Comparison of ENCODE assay signal across 10 mouse cellular contexts in the genomic region with DNA sequence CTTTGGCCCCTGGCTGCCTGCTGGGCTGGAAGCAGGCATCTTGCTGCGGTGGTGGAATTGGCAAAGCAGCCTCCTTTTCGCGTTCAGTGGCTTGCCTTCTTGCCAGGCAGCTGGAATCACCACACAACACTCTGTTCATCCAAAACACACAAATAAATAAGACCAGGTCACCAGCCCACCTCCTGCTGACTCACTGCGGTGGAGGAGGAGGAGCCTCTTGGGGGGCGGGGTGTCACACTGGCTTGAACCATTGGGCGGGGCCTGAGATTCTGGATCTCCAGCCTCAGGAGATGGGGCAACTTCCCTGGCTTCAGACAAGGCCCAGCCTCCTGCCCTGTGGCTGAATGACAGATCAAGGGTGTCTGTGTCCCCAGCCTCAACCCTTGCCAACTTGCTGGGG. TPM values are rescaled to one million over a fixed set of nuclear protein-coding genes. Genes with fewer than 3 reads are reported as not detected.
DNase-seq lines count a peak whose midpoint lies in the region; ATAC-seq lines count a peak whose summit lies in the region.
"Had no signal": no experiment of that assay in that cellular context is flagged by ENCODE, and none has a peak within 500 bp of the region (broad histone marks: within the 10 kb centered on the region; RNA-seq: fewer than 3 reads in every experiment).

No protein-coding gene starts in this region.

- no peak overlapping the region for H3K4me3 ChIP-seq in heart, embryonic 11.5 days (ENCODE audit: low read depth, low read length)
- H3K4me3 ChIP-seq in embryonic facial prominence, embryonic 11.5 days (ENCODE audit: low read depth, low read length) = no peak overlapping the region
- H3K4me3 ChIP-seq: hindbrain, embryonic 15.5 days had no signal

- no peak for ATAC-seq in heart, embryonic 11.5 days (replicated peaks; ENCODE audit: insufficient number of reproducible peaks, low FRiP score, low TSS enrichment)
- ATAC-seq in embryonic facial prominence, embryonic 11.5 days (replicated peaks; ENCODE audit: insufficient number of reproducible peaks, low FRiP score, low TSS enrichment, low read depth) = no peak
- ATAC-seq in neutrophil, adult 5-6 weeks (ENCODE audit: extremely low read depth, insufficient number of reproducible peaks, low FRiP score, poor library complexity, severe bottlenecking) = peak; percentile 69
- no peak for ATAC-seq in CD4-positive, CD25-positive, alpha-beta regulatory T cell, adult 4 months

- peak; percentile 97 for DNase-seq in heart, adult 11 months
- DNase-seq in MN1 (ENCODE audit: low spot score) (peak; percentile 87), liver (peak; percentile 81)
- peak; percentile 59 for DNase-seq in embryonic facial prominence, embryonic 11.5 days (ENCODE audit: low spot score)
- peak; percentile 45 for DNase-seq in heart, postnatal 4 days

- H3K27me3 ChIP-seq in heart, embryonic 11.5 days (ENCODE audit: control insufficient read depth, insufficient read depth, low read length) = peaks cover 13% of the 10 kb centered on the region; the same call in 1 of the 2 replicates
- no peaks in the 10 kb centered on the region; the same call in 1 of the 2 replicates for H3K27me3 ChIP-seq in embryonic facial prominence, embryonic 11.5 days (ENCODE audit: control insufficient read depth, insufficient read depth, low read length)
- H3K27me3 ChIP-seq: hindbrain, embryonic 15.5 days had no signal

- no peak overlapping the region for H3K27ac ChIP-seq in heart, embryonic 11.5 days (ENCODE audit: low read depth, low read length)
- H3K27ac ChIP-seq in embryonic facial prominence, embryonic 11.5 days (replicated peaks; ENCODE audit: low read depth, low read length) = no peak overlapping the region
- H3K27ac ChIP-seq: hindbrain, embryonic 15.5 days had no signal

- H3K9me3 ChIP-seq in heart, embryonic 11.5 days (replicated peaks; ENCODE audit: control insufficient read depth, low read length) = no peaks in the 10 kb centered on the region
- H3K9me3 ChIP-seq in embryonic facial prominence, embryonic 11.5 days (replicated peaks; ENCODE audit: control insufficient read depth, low read length) = no peaks in the 10 kb centered on the region
- H3K9me3 ChIP-seq: hindbrain, embryonic 15.5 days had no signal

- H3K4me1 ChIP-seq in heart, embryonic 11.5 days (ENCODE audit: control insufficient read depth, insufficient read depth, low read length) = no peaks in the 10 kb centered on the region
- H3K4me1 ChIP-seq in embryonic facial prominence, embryonic 11.5 days (ENCODE audit: control insufficient read depth, insufficient read depth, low read length) = no peaks in the 10 kb centered on the region; the same call in 1 of the 2 replicates

- no peak overlapping the region for H3K4me2 ChIP-seq in heart, embryonic 11.5 days
- no peak overlapping the region for H3K4me2 ChIP-seq in embryonic facial prominence, embryonic 11.5 days (ENCODE audit: low read depth, low read length)
- H3K4me2 ChIP-seq: hindbrain, embryonic 15.5 days had no signal

- WGBS in heart, embryonic 11.5 days (ENCODE audit: insufficient replicate concordance) = 14% methylated on average over 6 of the region's 6 CpGs
- WGBS in embryonic facial prominence, embryonic 11.5 days = 17% methylated on average over 6 of the region's 6 CpGs

- no peak overlapping the region for H3K9ac ChIP-seq in heart, embryonic 11.5 days (ENCODE audit: low read depth, low read length)
- no peak overlapping the region for H3K9ac ChIP-seq in embryonic facial prominence, embryonic 11.5 days (replicated peaks; ENCODE audit: low read length)
- H3K9ac ChIP-seq: hindbrain, embryonic 15.5 days had no signal

- H3K36me3 ChIP-seq in heart, embryonic 11.5 days (ENCODE audit: control insufficient read depth, insufficient read depth, low read length) = no peaks in the 10 kb centered on the region
- no peaks in the 10 kb centered on the region for H3K36me3 ChIP-seq in embryonic facial prominence, embryonic 11.5 days (replicated peaks; ENCODE audit: control insufficient read depth, insufficient read depth, low read depth, low read length)
- H3K36me3 ChIP-seq: hindbrain, embryonic 15.5 days had no signal

RNA-seq across cellular contexts. Expression of gene Shisal1, which starts 34.5 kb away (rescaled TPM):
- 0.34 and 0.66 TPM in 2 replicates for polyA plus RNA-seq in heart, embryonic 11.5 days (2014; fragmentation: Nextera tagmentation; extraction: Ambion mirVana)
- polyA plus RNA-seq in embryonic facial prominence, embryonic 11.5 days (2014; fragmentation: Nextera tagmentation; extraction: Ambion mirVana) = 2.6 and 2.9 TPM in 2 replicates
- total RNA-seq in heart, postnatal 4 days (2021) = 1 to 10 TPM; 2.3 to 3.2 TPM
- total RNA-seq in neutrophil, adult 5-6 weeks (2017) = not detected in 2 replicates
- polyA plus RNA-seq in CD4-positive, CD25-positive, alpha-beta regulatory T cell, adult 4 months (2017; shearing (Covaris generic)) = not detected
- total RNA-seq: MEL had no signal

Comparison
In these comparisons a context has a peak if more than half of its experiments do, and no peak if none do; other contexts are left out.
1. DNase-seq: peak in every context shown above with its lines; median percentile 97 in heart, adult 11 months; 87 in MN1; 81 in liver; 59 in embryonic facial prominence, embryonic 11.5 days; 45 in heart, postnatal 4 days.